Mouse (Mus musculus): ENCODE measurements around the gene Krtap3-1.

DNA sequence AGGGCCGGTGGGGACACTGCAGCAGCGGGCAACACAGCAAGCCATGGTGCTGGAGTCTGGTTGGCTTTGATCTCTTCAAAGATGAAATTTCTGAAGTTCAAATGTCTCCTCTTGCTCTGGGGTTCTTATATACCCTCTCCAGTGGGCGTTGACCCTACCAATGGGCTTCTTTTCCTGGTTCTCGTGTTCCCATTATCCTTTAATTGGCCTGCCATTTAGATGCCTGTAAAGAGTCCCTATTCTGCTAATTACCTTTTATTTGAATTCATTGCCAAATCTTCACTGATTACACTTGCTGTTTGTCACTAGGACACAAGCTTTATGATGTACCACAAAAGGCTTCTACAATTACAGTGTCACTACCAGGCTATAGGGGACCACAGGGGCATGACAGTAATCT, 15.7 kb downstream of the Krtap3-1 start, which contains the start of gene Krtap3-3:
- TF ChIP-seq POLR2A (IDR thresholded peaks at IDR 0.05; ENCODE audit: insufficient read length, low read depth) = no peak
- no peak for TF ChIP-seq USF1 (IDR thresholded peaks at IDR 0.05; ENCODE audit: low read depth)
- no peak for TF ChIP-seq E2F4 (IDR thresholded peaks at IDR 0.05; ENCODE audit: insufficient read depth)
- TF ChIP-seq CEBPB (IDR thresholded peaks at IDR 0.05; ENCODE audit: insufficient read depth, poor library complexity, severe bottlenecking) = no peak
- TF ChIP-seq POLR2AphosphoS2 (IDR thresholded peaks at IDR 0.05; ENCODE audit: insufficient read length, low read depth) = no peak
- TF ChIP-seq TCF12 (IDR thresholded peaks at IDR 0.05; ENCODE audit: insufficient read depth, poor library complexity, severe bottlenecking) = no peak
- no peak for TF ChIP-seq MAX (IDR thresholded peaks at IDR 0.05; ENCODE audit: low read depth)
- no peak for TF ChIP-seq MYOG (IDR thresholded peaks at IDR 0.05; ENCODE audit: control insufficient read depth in 1 of 3, insufficient read depth in 1 of 3, insufficient read length in 2 of 3, low read depth in 2 of 3)
- no peak for TF ChIP-seq MYOD1 (IDR thresholded peaks at IDR 0.05; ENCODE audit: control insufficient read depth in 1 of 3, insufficient read length in 2 of 3, low read depth in 2 of 3)
- TF ChIP-seq SRF (IDR thresholded peaks at IDR 0.05; ENCODE audit: control insufficient read depth, insufficient read length, low read depth) = no peak

All from myocyte (in vitro differentiated cells).